Mouse (Mus musculus): ENCODE measurements around the gene Slc13a4.

Slc13a4 gene

DNA sequence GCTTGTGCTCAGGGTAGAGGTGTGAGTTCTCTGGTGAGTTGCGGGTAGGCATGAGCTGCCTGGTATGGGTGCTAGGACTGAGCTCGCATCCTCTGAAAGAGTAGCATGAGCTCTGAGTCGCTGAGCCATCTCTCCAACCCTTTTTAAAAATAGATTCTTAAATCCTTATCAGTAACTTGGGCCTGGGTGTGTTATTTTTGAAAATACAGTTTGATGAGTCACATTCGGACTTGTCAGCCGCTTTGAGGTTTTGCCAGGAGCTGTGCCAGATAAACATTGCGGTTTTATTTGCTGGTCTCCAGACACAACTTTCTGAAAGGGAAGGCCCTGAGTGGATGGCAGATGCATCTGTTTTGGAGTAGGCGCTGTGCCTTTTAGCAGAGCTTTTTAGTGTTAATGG lies 51.2 kb downstream of the Slc13a4 start:
- peak; percentile 47 for DNase-seq (ENCODE audit: low read depth)

DNA sequence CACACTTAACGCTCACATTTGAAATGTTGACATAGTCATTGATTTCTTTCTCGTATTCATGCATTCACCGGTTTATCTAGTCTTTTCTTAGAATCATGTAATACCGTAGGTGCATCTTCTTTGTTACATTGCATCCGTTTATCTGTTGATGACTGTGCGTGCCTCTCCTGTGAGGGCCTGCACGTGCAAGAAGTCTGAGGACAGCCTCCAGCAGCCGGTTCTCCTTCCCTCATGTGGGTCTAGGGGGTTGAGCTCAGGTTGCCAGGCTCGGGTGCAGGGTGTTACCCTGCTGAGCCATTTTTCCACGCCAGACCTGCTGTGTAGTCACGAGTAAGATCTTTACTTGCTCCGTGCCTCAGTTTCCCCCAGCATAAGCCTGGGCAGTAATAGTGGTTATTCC lies 52.9 kb downstream of the Slc13a4 start:
- DNase-seq (ENCODE audit: low read depth) = no peak

DNA sequence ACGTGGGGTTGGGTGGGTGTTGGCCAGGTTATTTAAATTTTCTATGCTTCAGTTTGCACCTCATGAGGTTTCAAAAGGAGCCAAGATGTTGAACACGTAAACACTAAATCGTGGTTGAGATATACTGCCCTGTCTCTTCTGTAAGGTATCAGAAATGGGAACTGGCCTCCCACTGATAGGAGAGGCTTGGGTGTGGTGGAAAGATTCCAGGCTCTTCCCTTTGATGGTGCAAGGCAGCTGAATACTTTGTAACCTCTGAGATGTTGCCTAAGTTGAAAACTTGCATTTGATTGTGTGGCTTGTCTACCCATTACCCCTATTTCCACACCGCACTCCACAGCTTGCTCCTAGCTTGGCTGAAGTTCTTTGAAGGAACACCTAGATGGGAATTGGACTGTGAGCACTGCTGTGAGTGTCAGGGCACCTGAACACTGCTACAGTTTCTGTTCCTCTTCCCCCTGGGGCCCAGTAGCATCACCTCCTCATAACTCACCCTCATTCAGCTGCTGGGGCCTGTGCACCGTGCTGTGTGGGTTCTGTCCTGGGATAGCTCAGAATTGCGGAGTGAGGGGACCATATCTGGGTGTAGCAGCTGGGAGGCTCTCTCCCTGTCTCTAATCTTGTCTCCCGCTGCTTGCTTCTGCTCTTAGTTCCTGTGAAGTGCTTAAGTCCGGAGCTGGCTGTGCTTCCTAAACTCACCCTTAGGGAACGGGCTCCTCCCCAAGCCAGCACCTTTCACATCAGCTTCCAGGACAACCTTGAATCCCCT lies 53.6 kb downstream of the Slc13a4 start:
- peak; percentile 9 for DNase-seq (ENCODE audit: low read depth)

DNA sequence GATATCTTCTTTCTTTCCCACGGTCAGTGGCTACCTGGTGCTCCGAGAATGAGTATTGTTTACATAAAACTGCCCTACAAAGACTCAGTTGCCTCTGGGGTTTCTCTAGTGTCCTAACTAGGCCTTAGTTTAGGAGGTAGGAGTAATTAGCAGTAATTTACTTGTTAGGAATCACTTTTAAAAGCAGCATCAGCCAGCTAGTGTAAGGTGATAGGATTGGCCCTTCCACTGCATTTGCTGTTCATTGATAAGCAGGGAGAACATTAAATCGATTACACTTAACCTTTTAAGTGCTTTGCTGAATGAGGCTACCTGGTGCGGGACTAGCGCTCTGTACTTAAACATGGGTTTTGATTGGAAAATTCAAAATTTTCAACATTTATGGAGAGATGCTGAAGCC lies 54.5 kb downstream of the Slc13a4 start:
- DNase-seq (ENCODE audit: low read depth) = no peak

DNA sequence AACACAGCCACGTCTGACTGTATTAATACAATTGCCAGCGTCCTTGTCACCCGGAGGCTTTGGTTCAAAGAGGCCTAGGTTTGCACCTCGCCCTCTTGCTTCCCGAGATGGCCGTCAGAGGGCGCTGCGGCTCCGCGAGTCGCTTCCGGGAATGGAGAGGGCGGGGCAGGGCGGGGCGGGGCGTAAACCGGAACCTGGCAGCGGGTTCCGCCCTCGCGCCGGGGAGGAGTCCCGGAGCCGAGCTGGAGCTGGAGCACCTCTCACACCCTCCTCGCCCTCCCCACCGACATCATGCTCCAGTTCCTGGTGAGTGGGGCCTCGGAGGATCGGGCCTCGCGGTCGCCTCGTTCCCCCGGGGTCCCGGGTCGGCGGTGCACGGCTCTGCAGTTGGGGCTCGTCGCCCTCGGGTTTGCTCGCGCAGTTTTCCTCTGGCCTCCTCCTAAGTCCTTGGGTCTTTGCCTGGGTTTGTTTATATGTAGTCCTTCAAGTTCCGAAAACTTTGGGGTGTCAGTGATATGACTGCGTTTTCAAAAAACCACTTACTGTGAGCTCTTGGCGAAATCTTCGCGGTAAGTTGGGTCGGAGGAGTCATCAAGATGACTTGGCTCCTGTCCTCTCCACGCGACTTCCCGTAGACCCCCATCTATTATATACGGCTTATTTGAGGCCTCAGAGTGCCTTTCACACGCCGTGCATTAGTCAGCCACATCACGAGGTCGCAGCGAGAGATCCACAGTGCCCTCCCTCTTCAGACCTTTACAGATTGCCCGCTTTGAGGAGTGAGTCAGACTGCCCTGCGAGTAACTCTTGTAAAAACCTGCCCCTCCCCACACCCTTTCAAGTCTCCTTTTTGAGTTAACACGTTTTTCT lies 55.2 kb downstream of the Slc13a4 start:
- peak; percentile 94 for DNase-seq (ENCODE audit: low read depth)

DNA sequence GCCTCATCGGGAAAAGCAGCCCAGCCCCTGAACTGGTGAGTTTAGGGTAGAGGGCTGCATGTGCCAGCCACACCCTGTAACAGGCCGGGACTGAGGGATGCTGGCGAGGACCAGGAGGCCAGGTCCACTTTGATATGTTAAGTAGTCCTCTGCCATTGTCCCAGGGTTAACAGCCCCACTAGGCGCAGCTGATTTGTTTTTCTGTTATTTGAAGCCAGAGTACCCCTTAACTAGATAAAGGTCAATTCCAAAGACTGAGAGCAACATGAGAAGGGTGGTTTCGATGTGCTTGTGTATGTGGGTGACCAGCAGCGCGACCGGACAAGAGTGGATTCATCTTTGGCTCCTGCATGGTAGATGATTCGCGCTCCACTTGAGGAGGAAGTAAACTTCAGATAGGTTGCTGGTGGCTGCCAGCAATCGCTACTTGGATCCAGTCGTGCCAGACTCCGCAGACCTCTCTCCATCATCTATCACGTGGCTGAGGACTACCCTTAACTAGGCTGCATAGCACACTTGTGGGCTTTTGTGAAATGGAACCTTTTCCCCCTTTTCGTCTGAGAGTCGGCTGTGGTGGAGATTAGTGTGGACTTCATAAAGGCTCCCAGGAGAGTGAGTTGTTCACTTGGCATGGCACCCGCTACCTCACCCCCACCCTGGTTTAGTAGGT lies 56.0 kb downstream of the Slc13a4 start:
- peak; percentile 7 for DNase-seq (ENCODE audit: low read depth)

DNA sequence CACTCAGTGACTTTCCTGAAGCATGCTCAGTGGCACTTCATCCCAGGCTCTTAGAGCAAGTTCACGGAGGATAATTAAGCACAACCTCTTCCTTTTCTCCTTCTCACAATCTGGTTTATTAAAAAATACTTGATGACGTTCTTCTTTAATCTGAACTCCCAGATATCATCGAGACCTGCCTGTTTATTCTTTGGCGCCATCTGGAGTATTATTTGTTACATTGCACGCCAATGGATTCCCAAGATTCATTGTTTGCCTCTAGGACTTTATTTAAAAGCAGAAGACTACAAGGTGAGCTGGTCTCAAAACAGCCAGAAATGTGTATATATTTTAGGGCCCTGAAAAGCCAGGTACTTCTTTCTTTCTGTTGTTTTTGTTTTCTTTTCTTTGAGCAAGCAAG lies 62.8 kb downstream of the Slc13a4 start:
- DNase-seq (ENCODE audit: low read depth) = peak; percentile 60

DNA sequence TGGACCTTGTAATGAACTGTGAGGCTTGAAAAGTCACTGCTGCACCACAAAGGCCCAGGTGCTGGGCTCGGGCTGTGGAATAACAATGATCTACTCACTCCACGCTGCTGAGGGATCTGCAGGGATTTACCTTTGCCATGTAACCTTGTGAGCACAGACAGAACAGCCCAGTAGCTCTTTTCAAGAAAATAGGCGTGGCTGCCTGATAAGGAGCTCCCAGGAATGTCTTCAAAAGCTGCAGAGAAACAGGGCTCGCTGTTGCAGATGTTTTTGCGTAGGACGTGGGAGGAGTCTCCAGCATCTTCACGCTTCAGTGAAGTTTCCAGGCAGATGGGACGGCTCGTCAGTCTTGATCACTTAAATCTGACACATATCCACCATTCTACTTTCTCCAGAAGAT lies 63.9 kb downstream of the Slc13a4 start:
- no peak for DNase-seq (ENCODE audit: low read depth)

DNA sequence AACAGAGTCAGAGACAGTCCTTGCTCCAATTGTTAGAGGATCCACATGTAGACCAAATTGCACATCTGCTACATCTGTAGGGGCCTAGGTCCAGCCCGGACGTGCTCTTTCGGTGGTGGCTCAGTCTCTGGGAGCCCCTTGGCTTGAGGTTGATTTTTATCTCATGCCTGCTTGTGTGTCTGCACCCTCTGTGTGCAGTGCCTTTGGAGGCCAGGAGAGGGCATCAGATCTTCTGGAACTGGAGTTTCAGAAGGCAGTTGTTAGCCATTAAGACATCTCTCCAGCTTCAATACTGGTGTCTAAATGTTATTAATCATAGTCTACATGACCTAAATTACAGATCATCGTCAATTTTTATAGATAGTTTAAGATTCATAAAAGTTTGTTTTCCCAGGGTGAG lies 64.7 kb downstream of the Slc13a4 start:
- DNase-seq (ENCODE audit: low read depth) = no peak

DNA sequence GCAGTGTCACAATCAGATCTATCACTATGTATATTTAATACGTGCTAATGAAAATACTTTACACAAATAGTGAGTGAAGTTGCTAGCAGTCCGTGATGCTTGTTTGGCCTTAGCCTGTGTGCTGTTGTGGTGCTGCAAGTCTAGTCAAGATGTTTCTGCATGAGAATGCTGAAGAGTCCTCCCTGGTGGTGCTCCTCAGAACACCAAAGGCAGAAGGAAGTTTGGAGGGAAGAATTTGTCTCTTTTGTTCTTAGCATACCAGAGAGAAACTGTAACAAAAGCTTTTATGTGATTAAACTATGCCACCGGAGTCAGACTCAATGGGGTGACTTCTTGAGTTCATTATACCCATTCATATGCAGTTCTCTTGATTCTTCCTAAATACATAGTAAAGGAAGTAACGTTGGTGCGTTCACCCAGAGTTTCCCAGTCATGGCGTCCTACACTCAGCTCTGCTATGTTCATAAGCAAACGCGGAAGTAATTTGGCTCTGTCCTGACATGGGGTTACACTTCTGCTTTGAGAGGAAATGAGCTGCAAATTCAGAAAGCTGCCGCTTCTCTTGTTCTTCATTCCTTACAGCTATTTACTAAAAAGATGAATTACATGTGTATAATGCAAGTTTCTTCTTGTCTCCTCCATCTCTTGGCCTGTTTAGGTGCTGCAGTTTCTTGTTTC lies 71.7 kb downstream of the Slc13a4 start:
- DNase-seq (ENCODE audit: low read depth) = no peak

DNA sequence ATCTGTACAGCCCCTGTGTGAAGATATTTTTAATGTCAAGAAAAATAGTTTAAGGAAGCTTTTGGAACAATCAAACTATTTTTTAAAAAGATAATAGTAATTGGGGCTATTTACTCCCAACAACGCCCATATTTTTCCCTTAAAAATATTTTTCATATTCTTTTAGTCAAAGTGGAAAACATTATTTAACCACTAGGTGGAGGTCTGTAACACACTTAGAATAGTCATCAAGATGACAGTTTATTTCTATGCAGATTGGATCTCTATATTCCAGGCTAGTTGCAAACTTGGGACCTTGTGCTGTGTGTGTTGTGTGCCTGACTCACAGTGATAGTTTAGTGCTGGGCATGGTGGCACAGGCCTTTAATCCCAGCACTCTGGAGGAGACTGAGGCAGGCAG lies 78.5 kb downstream of the Slc13a4 start:
- DNase-seq (ENCODE audit: low read depth) = no peak

DNA sequence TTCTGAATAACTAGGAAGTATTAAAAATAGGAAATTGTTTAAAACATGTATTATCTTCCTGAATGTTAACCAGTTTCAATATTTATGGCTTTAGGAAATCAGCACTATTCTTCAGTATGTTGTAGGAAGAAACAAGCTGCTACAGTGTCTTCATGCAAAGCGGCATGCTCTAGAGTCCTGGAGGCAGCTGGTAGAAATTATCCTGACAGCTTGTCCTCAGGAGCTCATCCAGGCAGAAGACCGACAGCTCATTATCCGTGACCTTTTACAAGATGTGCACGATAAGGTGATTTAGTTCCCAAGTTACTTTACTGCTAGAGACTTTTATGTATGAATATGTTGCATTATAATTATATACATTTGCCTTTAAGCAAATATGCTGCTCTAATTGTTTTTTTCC lies 82.2 kb downstream of the Slc13a4 start:
- DNase-seq (ENCODE audit: low read depth) = no peak
